Mouse (Mus musculus): ENCODE results near the gene Qrfp. TPM values are rescaled to one million over a fixed set of nuclear protein-coding genes. Genes with fewer than 3 reads are reported as not detected.

The Qrfp gene
- total and polyA plus RNA-seq, 3 experiments: 0.13 TPM; not detected in 2

DNA sequence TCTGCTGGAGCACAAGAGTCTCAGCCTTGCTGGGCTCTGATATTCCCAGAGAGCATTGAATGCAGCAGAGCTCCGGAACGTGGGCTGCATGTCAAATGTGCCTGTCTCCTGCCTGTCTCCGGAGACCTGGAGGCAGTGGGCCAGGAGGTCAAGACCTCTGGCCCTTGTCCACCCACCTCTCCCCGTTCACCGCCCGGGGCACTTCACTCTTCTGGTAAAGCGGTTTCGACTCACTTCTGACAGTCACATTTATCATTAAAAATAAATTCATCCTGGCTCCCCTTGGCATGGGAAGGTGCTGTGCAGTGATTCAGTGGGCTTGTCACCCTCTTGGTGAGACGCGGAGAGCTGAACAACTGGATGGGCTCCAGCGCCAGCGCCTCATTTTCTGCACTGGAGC is 39.8 kb upstream of the Qrfp start:
- TF ChIP-seq USF2 (IDR thresholded peaks at IDR 0.05; ENCODE audit: borderline replicate concordance in 1 of 2, insufficient read depth in 1 of 2, low read depth in 1 of 2, low read length in 2 of 2) (no peak), GABPA (IDR thresholded peaks at IDR 0.05; ENCODE audit: low read depth, low read length) (no peak)
- no peak overlapping the region for H3K4me3 ChIP-seq (ENCODE audit: control insufficient read depth in 1 of 2, insufficient read depth in 1 of 2, low read depth in 2 of 2, low read length in 2 of 2)
- no peaks in the 10 kb centered on the region for H3K79me2 ChIP-seq (ENCODE audit: control insufficient read depth, insufficient read depth, low read length, poor library complexity)
- H3K4me1 ChIP-seq (ENCODE audit: control insufficient read depth in 1 of 2, insufficient read depth in 2 of 2, low read length in 2 of 2): no peaks in the 10 kb centered on the region
- H3K27me3 ChIP-seq (ENCODE audit: control insufficient read depth in 1 of 2, insufficient read depth in 2 of 2, low read length in 2 of 2): no peaks in the 10 kb centered on the region
- no peak for DNase-seq (ENCODE audit: low read depth, low spot score)
- no peak overlapping the region for H3K27ac ChIP-seq (ENCODE audit: control insufficient read depth, low read depth, low read length)
- no peak overlapping the region for H3K9ac ChIP-seq (ENCODE audit: control insufficient read depth, low read depth, low read length, poor library complexity, severe bottlenecking)
- no peaks in the 10 kb centered on the region for H3K9me3 ChIP-seq (replicated peaks; ENCODE audit: insufficient read depth, low read length)
- no peaks in the 10 kb centered on the region for H3K36me3 ChIP-seq (ENCODE audit: control insufficient read depth in 1 of 2, insufficient read depth in 2 of 2, low read length in 2 of 2)

DNA sequence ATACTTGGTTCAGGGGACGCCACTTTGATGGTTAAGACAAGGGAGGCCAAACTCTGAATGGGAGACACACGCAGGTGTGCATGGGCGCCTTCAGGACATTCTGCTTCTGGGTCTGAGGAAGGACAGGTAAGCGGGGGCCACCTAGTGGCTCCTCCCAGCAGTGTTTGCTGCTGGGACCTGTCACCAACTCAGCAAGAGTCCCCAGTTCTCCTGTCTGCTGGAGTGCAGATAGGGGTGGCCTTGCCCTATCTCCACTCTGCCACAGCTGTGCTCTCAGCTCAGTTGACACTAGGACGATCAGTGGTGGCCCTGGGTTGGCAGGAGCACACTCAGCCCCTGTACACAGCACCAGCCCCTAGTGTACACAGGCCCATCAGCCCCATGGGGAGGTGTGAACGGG is 37.5 kb upstream of the Qrfp start:
- no peaks in the 10 kb centered on the region for H3K9me3 ChIP-seq (replicated peaks; ENCODE audit: insufficient read depth, low read length)
- H3K9ac ChIP-seq (ENCODE audit: control insufficient read depth, low read depth, low read length, poor library complexity, severe bottlenecking): no peak overlapping the region
- no peaks in the 10 kb centered on the region for H3K79me2 ChIP-seq (ENCODE audit: control insufficient read depth, insufficient read depth, low read length, poor library complexity)
- no peaks in the 10 kb centered on the region for H3K36me3 ChIP-seq (ENCODE audit: control insufficient read depth in 1 of 2, insufficient read depth in 2 of 2, low read length in 2 of 2)
- H3K27ac ChIP-seq (ENCODE audit: control insufficient read depth, low read depth, low read length): no peak overlapping the region
- TF ChIP-seq UBTF (IDR thresholded peaks at IDR 0.05; ENCODE audit: borderline replicate concordance, insufficient read depth, low read depth, low read length) (no peak), USF1 (IDR thresholded peaks at IDR 0.05; ENCODE audit: low read depth, low read length) (no peak), SIN3A (IDR thresholded peaks at IDR 0.05; ENCODE audit: low read length) (no peak), TCF12 (IDR thresholded peaks at IDR 0.05; ENCODE audit: low read depth, low read length) (no peak), SMC3 (IDR thresholded peaks at IDR 0.05; ENCODE audit: low read depth, low read length) (peak; percentile 64), BHLHE40 (IDR thresholded peaks at IDR 0.05; ENCODE audit: borderline replicate concordance, low read depth, low read length) (no peak), MEF2A (IDR thresholded peaks at IDR 0.05; ENCODE audit: extremely low read depth, insufficient replicate concordance, low read depth, low read length, poor library complexity, severe bottlenecking) (no peak), POLR2AphosphoS5 (IDR thresholded peaks at IDR 0.05; ENCODE audit: borderline replicate concordance, low read depth, low read length) (peak; percentile 56; the same call in 1 of the 2 replicates), TAL1 (IDR thresholded peaks at IDR 0.05; ENCODE audit: low read length) (peak; percentile 20), RCOR1 (IDR thresholded peaks at IDR 0.05; ENCODE audit: low read depth, low read length) (no peak), GATA1 (IDR thresholded peaks at IDR 0.05; ENCODE audit: low read depth, low read length) (peak; percentile 21; the same call in 1 of the 2 replicates), CHD1 (IDR thresholded peaks at IDR 0.05; ENCODE audit: low read depth, low read length) (no peak), ZMIZ1 (IDR thresholded peaks at IDR 0.05; ENCODE audit: low read depth, low read length) (no peak), ZKSCAN1 (IDR thresholded peaks at IDR 0.05; ENCODE audit: low read depth, low read length) (no peak), NELFE (IDR thresholded peaks at IDR 0.05; ENCODE audit: low read depth, low read length) (no peak), GABPA (IDR thresholded peaks at IDR 0.05; ENCODE audit: low read depth, low read length) (no peak), ZNF384 (IDR thresholded peaks at IDR 0.05; ENCODE audit: low read depth, low read length) (no peak), KAT2A (conservative IDR thresholded peaks at IDR 0.05; ENCODE audit: low read depth, low read length) (no peak), MYC (IDR thresholded peaks at IDR 0.05; ENCODE audit: low read depth, low read length) (no peak), ZC3H11A (IDR thresholded peaks at IDR 0.05; ENCODE audit: low read depth, low read length) (no peak), MAZ (IDR thresholded peaks at IDR 0.05; ENCODE audit: low read depth, low read length) (no peak), CTCF (IDR thresholded peaks at IDR 0.05 in 2 of 3, conservative IDR thresholded peaks at IDR 0.05 in 1 of 3; ENCODE audit: control insufficient read depth in 1 of 3, insufficient read depth in 1 of 3, low read depth in 2 of 3, low read length in 3 of 3, poor library complexity in 1 of 3, severe bottlenecking in 1 of 3) (peak; percentile 51 to 76 (median 66); a peak in 5 of 6 replicates), MAX (IDR thresholded peaks at IDR 0.05; ENCODE audit: low read length) (no peak), E2F4 (IDR thresholded peaks at IDR 0.05; ENCODE audit: borderline replicate concordance, low read depth, low read length) (no peak), RAD21 (IDR thresholded peaks at IDR 0.05; ENCODE audit: low read depth, low read length) (peak; percentile 50)
- no peaks in the 10 kb centered on the region for H3K4me1 ChIP-seq (ENCODE audit: control insufficient read depth in 1 of 2, insufficient read depth in 2 of 2, low read length in 2 of 2)
- DNase-seq (ENCODE audit: low read depth, low spot score): peak; percentile 62
- H3K4me3 ChIP-seq (ENCODE audit: control insufficient read depth in 1 of 2, insufficient read depth in 1 of 2, low read depth in 2 of 2, low read length in 2 of 2): no peak overlapping the region
- no peaks in the 10 kb centered on the region for H3K27me3 ChIP-seq (ENCODE audit: control insufficient read depth in 1 of 2, insufficient read depth in 2 of 2, low read length in 2 of 2)
